Mouse (Mus musculus): Measurements from ENCODE around the gene Tenm2. TPM values are rescaled to one million over a fixed set of nuclear protein-coding genes. Genes with fewer than 3 reads are reported as not detected.

The Tenm2 gene
- polyA plus RNA-seq, 1 experiment from 2014 or later, result 3.2 TPM

GRCm38 (mm10) chr11:36123275-36123674 lies 1112.5 kb downstream of the Tenm2 start:
- ATAC-seq (ENCODE audit: insufficient read depth, low FRiP score, low TSS enrichment) (no peak), DNase-seq (ENCODE audit: low spot score) (no peak)
- Histone ChIP-seq H3K9me3 (ENCODE audit: control insufficient read depth, low read length) (no peaks in the 10 kb centered on the region), H3K27ac (ENCODE audit: low read depth, low read length) (no peak overlapping the region), H3K27me3 (ENCODE audit: control insufficient read depth, insufficient read depth, low read length) (no peaks in the 10 kb centered on the region), H3K9ac (ENCODE audit: low read length) (no peak overlapping the region), H3K4me1 (ENCODE audit: control insufficient read depth, insufficient read depth, low read length) (peaks cover 11% of the 10 kb centered on the region; the same call in 1 of the 2 replicates), H3K4me2 (ENCODE audit: low read depth) (no peak overlapping the region), H3K36me3 (ENCODE audit: control insufficient read depth, insufficient read depth, low read length) (no peaks in the 10 kb centered on the region), H3K4me3 (ENCODE audit: low read depth, low read length) (no peak overlapping the region)
- WGBS, result 53% methylated on average over 2 of the region's 2 CpGs

GRCm38 (mm10) chr11:36121410-36121929 lies 1114.3 kb downstream of the Tenm2 start:
- Histone ChIP-seq H3K4me2 (ENCODE audit: low read depth) (no peak overlapping the region), H3K27ac (ENCODE audit: low read depth, low read length) (no peak overlapping the region)
- 44% methylated on average over 8 of the region's 8 CpGs for WGBS

GRCm38 (mm10) chr11:36120591-36121409 lies 1115.0 kb downstream of the Tenm2 start:
- Histone ChIP-seq H3K27me3 (ENCODE audit: control insufficient read depth, insufficient read depth, low read length) (no peaks in the 10 kb centered on the region), H3K27ac (ENCODE audit: low read depth, low read length) (no peak overlapping the region), H3K4me1 (ENCODE audit: control insufficient read depth, insufficient read depth, low read length) (peaks cover 11% of the 10 kb centered on the region; the same call in 1 of the 2 replicates), H3K36me3 (ENCODE audit: control insufficient read depth, insufficient read depth, low read length) (no peaks in the 10 kb centered on the region), H3K9ac (ENCODE audit: low read length) (no peak overlapping the region), H3K4me2 (ENCODE audit: low read depth) (no peak overlapping the region), H3K4me3 (ENCODE audit: low read depth, low read length) (no peak overlapping the region), H3K9me3 (ENCODE audit: control insufficient read depth, low read length) (no peaks in the 10 kb centered on the region)
- DNase-seq (ENCODE audit: low spot score), result no peak
- 34% methylated on average over 7 of the region's 7 CpGs for WGBS
- no peak for ATAC-seq (ENCODE audit: insufficient read depth, low FRiP score, low TSS enrichment)

More at GRCm38 (mm10) chr11:36121410-36121929, 1114.3 kb downstream of the Tenm2 start:
- Histone ChIP-seq H3K4me3 (ENCODE audit: low read depth, low read length) (no peak overlapping the region), H3K9me3 (ENCODE audit: control insufficient read depth, low read length) (no peaks in the 10 kb centered on the region), H3K9ac (ENCODE audit: low read length) (no peak overlapping the region), H3K27me3 (ENCODE audit: control insufficient read depth, insufficient read depth, low read length) (no peaks in the 10 kb centered on the region), H3K4me1 (ENCODE audit: control insufficient read depth, insufficient read depth, low read length) (peaks cover 11% of the 10 kb centered on the region; the same call in 1 of the 2 replicates), H3K36me3 (ENCODE audit: control insufficient read depth, insufficient read depth, low read length) (no peaks in the 10 kb centered on the region)
- peak; percentile 35; the same call in 1 of the 2 replicates for ATAC-seq (ENCODE audit: insufficient read depth, low FRiP score, low TSS enrichment)
- no peak for DNase-seq (ENCODE audit: low spot score)

DNA sequence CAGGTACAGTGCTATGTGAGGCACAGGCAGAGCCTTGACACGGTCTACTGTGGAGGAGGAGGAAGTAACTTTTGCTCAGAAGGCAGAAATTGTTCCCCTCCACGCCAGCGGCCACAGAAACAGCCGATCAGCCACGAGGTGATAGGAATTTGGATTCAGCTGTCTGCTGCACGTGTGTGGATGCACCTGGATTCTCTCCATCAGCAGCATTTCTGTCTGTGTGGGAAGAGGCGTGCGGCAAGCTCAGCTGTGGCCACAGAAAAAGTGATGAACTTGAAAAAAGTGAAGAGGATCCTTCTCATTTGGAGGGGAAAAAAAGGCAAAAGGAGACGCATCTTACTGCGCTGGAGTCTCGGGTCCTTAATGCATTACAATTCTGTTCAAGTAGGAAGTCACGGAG lies 1122.4 kb downstream of the Tenm2 start:
- no peak overlapping the region for H3K4me2 ChIP-seq (ENCODE audit: low read depth)
- no peaks in the 10 kb centered on the region for H3K27me3 ChIP-seq (ENCODE audit: control insufficient read depth, insufficient read depth, low read length)
- no peak overlapping the region for H3K9ac ChIP-seq (ENCODE audit: low read length)
- no peak overlapping the region for H3K4me3 ChIP-seq (ENCODE audit: low read depth, low read length)
- WGBS, result 86% methylated on average over 12 of the region's 12 CpGs
- DNase-seq (ENCODE audit: low spot score) (no peak), ATAC-seq (ENCODE audit: insufficient read depth, low FRiP score, low TSS enrichment) (no peak)
- H3K9me3 ChIP-seq (ENCODE audit: control insufficient read depth, low read length), result no peaks in the 10 kb centered on the region
- H3K4me1 ChIP-seq (ENCODE audit: control insufficient read depth, insufficient read depth, low read length), result peaks cover 15% of the 10 kb centered on the region
- no peaks in the 10 kb centered on the region for H3K36me3 ChIP-seq (ENCODE audit: control insufficient read depth, insufficient read depth, low read length)
- H3K27ac ChIP-seq (ENCODE audit: low read depth, low read length), result no peak overlapping the region

DNA sequence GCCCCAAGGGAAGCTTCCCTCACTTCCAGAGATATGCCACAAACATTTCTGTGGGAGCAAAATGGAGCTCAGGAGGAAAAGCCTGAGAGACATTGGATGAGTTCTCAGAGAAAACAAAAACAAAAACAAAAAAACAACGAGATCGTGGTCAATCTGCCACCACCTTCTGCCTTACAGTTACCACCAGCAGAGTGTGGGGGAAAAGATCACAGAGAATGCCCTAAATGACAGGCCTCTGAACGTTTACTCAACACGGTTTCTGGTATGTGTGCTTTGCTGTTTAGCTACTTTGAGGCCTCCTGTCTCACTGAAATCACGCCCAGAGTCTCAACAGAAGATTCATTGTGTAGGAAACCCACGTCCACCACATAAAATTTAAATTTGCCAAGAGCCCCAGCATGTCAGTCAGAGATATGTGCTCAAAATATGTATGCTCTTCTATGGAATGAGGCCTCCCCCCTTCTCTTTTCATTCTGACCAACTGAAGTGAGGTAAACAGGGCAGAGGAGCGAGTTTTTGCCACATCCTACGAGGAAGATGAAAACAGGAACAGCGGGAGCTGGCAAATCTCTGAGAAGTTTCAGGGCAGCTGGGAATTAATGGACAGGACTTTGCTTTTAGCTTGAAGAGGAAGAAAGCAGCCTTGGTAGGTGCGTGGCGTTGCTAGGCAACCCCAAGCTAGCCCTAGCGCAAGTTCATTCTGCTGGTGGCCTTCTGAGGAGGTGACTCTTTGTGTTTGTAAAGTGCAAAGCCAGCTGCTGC lies 1126.6 kb downstream of the Tenm2 start:
- DNase-seq (ENCODE audit: low spot score) (peak; percentile 69), ATAC-seq (ENCODE audit: insufficient read depth, low FRiP score, low TSS enrichment) (peak; percentile 66)
- Histone ChIP-seq H3K9ac (ENCODE audit: low read length) (no peak overlapping the region), H3K4me1 (ENCODE audit: control insufficient read depth, insufficient read depth, low read length) (peaks cover 22% of the 10 kb centered on the region), H3K36me3 (ENCODE audit: control insufficient read depth, insufficient read depth, low read length) (no peaks in the 10 kb centered on the region), H3K9me3 (ENCODE audit: control insufficient read depth, low read length) (no peaks in the 10 kb centered on the region), H3K4me2 (ENCODE audit: low read depth) (no peak overlapping the region), H3K27me3 (ENCODE audit: control insufficient read depth, insufficient read depth, low read length) (no peaks in the 10 kb centered on the region), H3K4me3 (ENCODE audit: low read depth, low read length) (no peak overlapping the region), H3K27ac (ENCODE audit: low read depth, low read length) (peak overlapping the region; percentile 9; the same call in 1 of the 2 replicates)
- WGBS, result 23% methylated on average over 12 of the region's 12 CpGs

DNA sequence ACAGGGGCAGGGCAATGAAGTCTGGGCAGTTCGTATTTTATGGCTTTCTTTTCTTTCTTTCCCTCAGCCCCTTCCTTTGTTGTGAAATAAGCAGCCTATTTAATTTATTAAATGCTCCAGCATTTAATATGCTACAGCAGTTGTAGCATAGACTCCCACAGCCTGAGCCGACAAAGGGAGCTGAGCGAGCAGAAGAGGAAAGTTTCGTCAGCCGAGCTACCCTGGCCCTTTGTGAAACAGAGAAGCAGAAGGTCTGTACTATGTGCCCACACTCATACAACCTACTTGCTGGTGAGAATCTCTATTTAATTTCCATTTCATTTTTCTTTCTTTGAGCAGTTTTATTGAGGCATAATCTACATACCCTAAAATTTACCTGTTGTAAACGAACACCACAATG lies 1127.9 kb downstream of the Tenm2 start:
- Histone ChIP-seq H3K4me1 (ENCODE audit: control insufficient read depth, insufficient read depth, low read length) (peaks cover 26% of the 10 kb centered on the region), H3K9me3 (ENCODE audit: control insufficient read depth, low read length) (no peaks in the 10 kb centered on the region), H3K36me3 (ENCODE audit: control insufficient read depth, insufficient read depth, low read length) (no peaks in the 10 kb centered on the region), H3K27ac (ENCODE audit: low read depth, low read length) (no peak overlapping the region), H3K4me2 (ENCODE audit: low read depth) (no peak overlapping the region), H3K27me3 (ENCODE audit: control insufficient read depth, insufficient read depth, low read length) (no peaks in the 10 kb centered on the region), H3K9ac (ENCODE audit: low read length) (no peak overlapping the region), H3K4me3 (ENCODE audit: low read depth, low read length) (no peak overlapping the region)
- no peak for ATAC-seq (ENCODE audit: insufficient read depth, low FRiP score, low TSS enrichment)
- no peak for DNase-seq (ENCODE audit: low spot score)
- 44% methylated on average over 6 of the region's 6 CpGs for WGBS

DNA sequence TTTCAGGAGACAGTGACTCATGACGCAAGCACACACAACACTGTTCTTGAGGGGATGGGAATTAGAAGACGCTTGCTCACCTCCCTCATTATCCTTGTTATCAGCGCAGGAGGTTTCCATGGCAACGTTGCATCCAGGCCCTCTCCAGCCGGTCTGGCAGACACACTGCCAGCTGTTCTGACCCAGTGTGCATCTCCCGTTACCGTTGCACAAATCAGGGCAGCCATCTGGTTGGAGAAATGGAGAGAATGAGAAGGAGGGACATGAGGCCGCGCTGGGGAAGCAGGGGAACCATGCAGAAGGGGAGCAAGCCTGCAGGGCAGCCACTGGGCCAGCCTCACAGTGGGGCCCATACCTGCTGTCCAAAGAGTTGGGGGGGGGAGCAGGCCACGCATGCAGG lies 1129.1 kb downstream of the Tenm2 start:
- WGBS, result 33% methylated on average over 10 of the region's 10 CpGs

DNA sequence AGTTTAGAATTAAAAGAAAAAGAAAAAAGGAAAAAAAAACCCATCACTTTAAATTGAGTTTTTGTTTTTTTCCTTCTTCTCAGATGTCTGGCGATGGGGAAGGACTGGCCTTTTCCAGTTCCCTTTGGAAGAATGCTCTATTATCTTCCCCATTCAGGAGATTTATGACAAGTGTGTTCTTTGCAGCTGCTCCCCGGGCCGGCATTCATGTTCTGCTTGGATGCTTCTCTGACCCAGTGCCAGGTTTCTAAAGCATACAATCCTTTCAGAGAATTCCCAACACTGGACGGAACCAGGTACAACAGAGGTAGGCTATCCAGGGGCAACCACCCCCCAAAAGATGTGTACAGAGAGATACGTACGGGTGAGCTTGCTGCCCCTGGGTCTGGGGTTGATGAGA lies 1132.2 kb downstream of the Tenm2 start:
- Histone ChIP-seq H3K27ac (ENCODE audit: low read depth, low read length) (peak overlapping the region; percentile 29; the same call in 1 of the 2 replicates), H3K4me3 (ENCODE audit: low read depth, low read length) (no peak overlapping the region), H3K27me3 (ENCODE audit: control insufficient read depth, insufficient read depth, low read length) (no peaks in the 10 kb centered on the region), H3K36me3 (ENCODE audit: control insufficient read depth, insufficient read depth, low read length) (no peaks in the 10 kb centered on the region), H3K4me1 (ENCODE audit: control insufficient read depth, insufficient read depth, low read length) (peaks cover 13% of the 10 kb centered on the region), H3K9ac (ENCODE audit: low read length) (no peak overlapping the region), H3K9me3 (ENCODE audit: control insufficient read depth, low read length) (no peaks in the 10 kb centered on the region), H3K4me2 (ENCODE audit: low read depth) (no peak overlapping the region)
- peak; percentile 54 for DNase-seq (ENCODE audit: low spot score)
- 0 out of 2 replicates have a peak, but pooled peaks have one; percentile 39 for ATAC-seq (ENCODE audit: insufficient read depth, low FRiP score, low TSS enrichment)
- WGBS, result 26% methylated on average over 6 of the region's 6 CpGs

More for the DNA sequence above, 1129.1 kb downstream of the Tenm2 start:
- H3K4me2 ChIP-seq (ENCODE audit: low read depth), result no peak overlapping the region
- H3K36me3 ChIP-seq (ENCODE audit: control insufficient read depth, insufficient read depth, low read length), result no peaks in the 10 kb centered on the region
- ATAC-seq (ENCODE audit: insufficient read depth, low FRiP score, low TSS enrichment), result peak; percentile 58
- H3K27me3 ChIP-seq (ENCODE audit: control insufficient read depth, insufficient read depth, low read length), result no peaks in the 10 kb centered on the region
- H3K9ac ChIP-seq (ENCODE audit: low read length), result no peak overlapping the region
- peak; percentile 57 for DNase-seq (ENCODE audit: low spot score)
- no peaks in the 10 kb centered on the region for H3K9me3 ChIP-seq (ENCODE audit: control insufficient read depth, low read length)
- peak overlapping the region; percentile 78 for H3K27ac ChIP-seq (ENCODE audit: low read depth, low read length)
- no peak overlapping the region for H3K4me3 ChIP-seq (ENCODE audit: low read depth, low read length)
- peaks cover 26% of the 10 kb centered on the region for H3K4me1 ChIP-seq (ENCODE audit: control insufficient read depth, insufficient read depth, low read length)
